Mouse (Mus musculus) erythroid progenitor cell, adult 5-6 weeks (primary cell): Measurements from ENCODE around the gene Amigo3. TPM values are rescaled to one million over a fixed set of nuclear protein-coding genes. Genes with fewer than 3 reads are reported as not detected.
"Not testable (repeated sequence)": the region's sequence is repeated elsewhere in the genome, so short reads cannot be mapped to it uniquely, and the experiment has no call there.

ENCODE experiments used
- ATAC-seq: replicated peaks from 2 replicates; pipeline ENCODE4 v1.8.0; 2016; ENCODE audit warnings: moderate number of reproducible peaks, mild to moderate bottlenecking, moderate TSS enrichment, inconsistent platforms; ENCODE audit not compliant: poor library complexity, low FRiP score, severe bottlenecking
- total RNA-seq, 2 experiments: library from RNA; stranded (forward) in 1 of 2; stranded (reverse) in 1 of 2; fragments of 150-400 nt in 1 of 2; fragments of 186-747, 209-891 nt in 1 of 2; gene quantifications; 2 replicates each; pipeline versions ENCODE4 v1.2.3 to v1.2.4; 2015 to 2017; ENCODE audit warnings: low replicate concordance in 2 of 2

Gene Amigo3
- total RNA-seq (2015; ENCODE audit: low replicate concordance): 2.2 TPM in 1 of 2 replicates, not detected in the other
- 1.1 and 3.6 TPM in 2 replicates for total RNA-seq (2017; ENCODE audit: low replicate concordance)

DNA sequence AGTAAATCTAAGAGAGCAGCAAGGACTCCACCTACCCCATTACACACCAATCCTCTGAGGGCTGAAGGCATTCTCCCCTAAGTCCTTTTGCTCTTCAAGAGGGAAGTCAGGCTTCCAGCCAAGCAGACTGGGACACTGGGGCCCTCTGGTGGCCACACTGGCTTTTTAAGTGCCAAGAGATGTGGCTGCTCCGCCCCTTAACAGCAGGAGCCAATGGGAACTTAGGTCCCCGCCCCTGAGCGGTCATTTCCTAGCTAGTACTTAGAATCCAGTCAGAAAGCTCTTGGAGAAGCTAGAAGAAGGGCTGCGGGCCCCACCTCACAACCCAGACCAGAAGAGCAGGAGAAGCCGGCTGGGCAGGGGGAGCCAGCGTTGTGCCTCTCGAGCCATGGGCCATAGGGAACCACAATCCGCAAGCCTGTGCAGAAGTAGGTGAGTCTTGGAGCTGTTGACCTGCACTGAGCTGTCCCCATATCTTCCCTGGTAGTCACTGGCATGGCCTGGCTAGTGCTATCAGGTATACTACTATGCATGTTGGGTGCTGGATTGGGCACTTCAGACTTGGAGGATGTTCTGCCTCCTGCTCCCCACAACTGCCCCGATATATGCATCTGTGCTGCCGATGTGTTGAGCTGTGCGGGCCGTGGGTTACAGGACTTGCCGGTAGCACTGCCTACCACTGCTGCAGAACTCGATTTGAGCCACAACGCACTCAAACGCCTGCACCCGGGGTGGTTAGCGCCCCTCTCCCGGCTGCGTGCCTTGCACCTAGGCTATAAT lies at the start of gene Amigo3:
Gene Amigo3 (plus strand): TSS at position 275 of the 780 bp plus-strand sequence.
- peak; percentile 63 for ATAC-seq

DNA sequence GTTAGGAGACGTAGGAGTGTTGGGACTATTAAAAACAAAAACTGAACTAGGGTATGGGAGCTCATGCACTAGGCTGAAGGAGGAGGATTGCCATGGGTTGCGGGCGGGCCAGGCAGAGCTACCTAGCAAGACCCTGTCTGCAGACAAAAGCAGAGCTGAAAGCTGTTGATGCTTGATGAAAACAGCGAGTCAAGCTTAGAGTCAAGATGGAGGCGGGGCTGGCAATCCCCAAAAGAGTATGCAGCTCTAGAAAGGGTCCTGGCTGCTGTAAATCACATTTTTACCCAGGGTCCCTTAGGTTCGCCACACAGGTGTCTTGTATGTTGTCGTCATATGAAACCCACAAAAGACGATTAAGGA lies 49.4 kb upstream of the Amigo3 start:
- ATAC-seq: peak; percentile 21

DNA sequence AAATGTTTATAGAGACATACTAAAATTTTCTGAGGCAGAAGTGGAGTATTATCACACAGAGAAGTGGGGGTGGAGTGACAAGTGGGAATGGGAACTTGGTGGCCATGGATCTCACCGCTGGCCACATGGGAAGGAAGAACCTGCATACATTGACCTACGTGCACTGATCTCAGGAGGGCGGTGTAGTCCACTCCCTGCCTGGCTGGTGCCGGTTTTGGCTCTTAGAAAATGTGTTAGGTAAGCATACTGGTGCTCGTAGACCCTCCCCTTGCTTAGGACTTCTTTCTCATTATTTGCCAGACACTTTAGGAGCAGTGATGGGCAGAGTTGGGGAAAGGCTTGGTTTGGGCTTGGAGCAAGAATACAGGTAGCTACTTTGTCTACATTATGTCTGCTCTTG lies 44.9 kb upstream of the Amigo3 start:
- ATAC-seq: no peak

DNA sequence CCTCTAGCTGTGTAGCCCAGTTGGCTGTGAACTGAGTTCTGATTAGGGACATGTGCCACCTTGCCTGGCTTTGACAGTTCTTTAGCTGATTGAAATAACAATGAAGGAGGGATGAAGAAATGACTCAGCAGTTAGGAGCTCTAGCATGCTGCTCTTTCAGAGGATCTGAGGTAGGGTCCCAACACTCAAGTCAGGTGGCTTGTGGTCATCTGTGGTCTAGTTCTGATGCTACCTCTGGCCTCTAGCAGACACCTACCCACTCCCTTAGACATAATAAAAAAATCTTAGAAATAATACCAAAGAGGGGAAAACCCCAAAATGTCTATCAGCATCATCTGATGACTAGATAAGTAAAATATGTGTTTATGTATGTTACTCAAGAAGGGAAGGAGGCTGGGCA lies 42.6 kb upstream of the Amigo3 start:
- ATAC-seq: no peak

DNA sequence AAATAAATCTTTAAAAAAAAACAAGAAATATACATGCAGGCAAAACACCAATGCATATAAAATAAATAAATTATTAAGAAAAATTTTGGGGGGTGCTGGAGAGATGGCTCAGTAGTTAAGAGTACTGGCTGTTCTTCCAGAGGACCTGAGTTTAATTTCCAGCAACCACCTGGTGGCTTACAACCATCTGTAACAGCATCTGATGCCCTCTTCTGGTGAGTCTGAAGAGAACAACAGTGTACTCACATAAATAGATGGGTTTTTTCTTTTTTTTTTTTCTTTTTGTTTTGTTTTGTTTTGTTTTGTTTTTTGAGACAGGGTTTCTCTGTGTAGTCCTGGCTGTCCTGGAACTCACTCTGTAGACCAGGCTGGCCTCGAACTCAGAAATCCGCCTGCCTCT lies 39.4 kb upstream of the Amigo3 start:
- ATAC-seq: not testable (repeated sequence)

DNA sequence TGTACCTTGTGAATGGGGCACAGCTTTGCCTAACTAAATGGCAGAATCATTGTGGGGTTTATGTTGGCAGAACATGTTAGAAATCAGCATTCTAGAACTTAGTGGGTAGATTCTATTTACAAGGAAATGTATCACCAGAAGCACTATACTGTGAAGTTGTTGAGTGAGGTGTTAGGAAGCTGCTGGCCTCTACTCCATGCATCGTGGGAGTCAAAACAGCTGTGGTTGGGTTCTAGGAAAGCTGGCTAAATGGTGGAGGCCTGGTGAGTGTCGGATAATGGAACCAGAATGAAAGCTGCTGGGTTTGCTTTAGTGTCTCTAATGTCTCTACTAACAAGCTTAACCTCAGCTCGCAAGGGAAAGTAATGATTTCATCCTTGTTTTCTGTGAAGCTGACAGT lies 35.8 kb upstream of the Amigo3 start:
- no peak for ATAC-seq

DNA sequence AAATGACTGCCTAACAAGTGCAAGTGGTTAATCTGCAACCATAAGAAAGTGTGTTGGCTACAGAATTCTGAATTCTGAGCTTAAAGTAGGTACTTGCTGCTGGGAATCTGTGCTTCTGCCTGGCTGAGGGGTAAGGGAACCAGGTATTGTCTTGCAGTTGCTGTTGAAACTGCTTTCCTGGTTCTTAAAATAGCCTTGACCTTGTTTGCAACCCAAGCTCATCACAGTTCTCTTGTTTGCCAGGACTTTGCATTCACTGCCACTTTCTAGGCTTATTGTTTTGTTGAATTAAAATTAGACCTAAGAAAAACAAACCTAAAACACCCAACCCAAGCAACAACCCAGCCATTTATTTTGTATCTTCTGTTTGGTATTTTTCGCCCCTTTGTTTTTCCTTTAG lies 32.2 kb upstream of the Amigo3 start:
- ATAC-seq: no peak

DNA sequence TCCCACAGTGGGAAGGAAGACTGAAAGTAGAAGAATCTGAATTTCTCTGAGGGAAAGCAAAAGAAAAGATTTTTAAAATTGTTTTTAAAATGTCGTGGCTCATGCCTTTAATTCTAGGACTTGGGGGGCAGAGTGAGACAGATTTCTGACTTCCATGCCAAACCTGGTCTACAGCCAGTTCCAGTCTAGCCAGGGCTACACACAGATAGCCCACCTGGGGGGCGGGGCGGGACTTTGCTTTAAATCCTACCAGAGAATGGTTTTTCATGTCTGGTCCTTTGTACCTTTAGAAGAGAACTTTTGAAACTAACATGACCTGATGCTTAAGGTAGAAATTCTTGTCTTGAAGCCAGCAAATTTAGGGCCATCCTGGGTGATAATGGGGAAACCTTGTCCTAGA lies 29.7 kb upstream of the Amigo3 start:
- ATAC-seq: no peak

DNA sequence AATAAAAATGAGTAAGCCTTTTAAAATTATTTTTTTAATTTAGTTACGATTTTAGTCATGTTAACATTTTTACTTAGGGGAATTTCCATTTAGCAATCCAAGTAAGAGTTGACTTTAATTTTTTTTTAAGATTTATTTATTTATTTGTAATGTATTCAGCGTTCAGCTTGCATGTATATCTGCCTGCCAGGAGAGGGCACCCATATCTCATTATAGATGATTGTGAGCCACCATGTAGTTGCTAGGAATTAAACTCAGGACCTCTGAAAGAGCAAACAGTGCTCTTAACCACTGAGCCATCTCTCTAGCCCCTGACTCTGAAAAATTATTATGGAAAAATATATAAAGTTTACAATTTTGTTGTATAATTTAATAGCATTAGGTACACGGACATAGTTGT lies 26.4 kb upstream of the Amigo3 start:
- no peak for ATAC-seq

DNA sequence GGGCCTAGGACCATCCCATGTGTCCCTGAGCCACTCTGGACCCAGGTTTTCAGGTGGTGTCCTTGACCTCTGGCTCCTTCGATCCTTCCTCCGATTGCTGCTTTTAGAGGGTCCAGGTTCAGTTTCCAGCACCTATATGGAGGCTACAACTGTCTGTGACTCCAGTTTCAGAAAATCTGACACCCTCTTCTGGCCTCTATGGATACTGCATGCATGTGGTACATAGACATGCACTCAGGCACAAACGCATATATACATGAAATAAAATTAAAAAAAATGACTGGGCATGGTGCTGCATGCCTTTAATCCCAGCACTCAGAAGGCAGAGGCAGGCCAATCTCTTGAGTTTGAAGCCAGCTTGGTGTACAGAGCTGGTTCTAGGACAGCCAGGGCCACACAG lies 25.1 kb upstream of the Amigo3 start:
- ATAC-seq: no peak

DNA sequence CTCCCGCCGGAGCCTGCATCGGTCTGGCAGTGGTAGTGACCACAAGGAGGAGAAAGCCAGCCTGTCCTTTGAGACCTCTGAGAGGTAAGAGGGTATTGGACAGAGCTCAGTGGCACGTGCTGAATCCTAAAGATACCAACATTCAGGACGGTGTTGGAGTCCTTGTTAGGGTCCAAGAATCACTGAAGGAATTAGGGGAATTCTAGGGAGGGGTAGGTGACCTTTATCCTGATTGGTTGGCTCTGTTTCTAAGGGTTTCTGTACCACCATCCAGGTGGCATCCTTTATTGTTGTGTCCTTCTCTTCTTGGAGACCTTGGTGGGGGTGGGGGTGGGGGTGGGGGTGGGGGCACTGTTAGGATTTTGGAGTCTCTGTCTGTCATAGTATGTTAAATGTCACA lies 20.8 kb upstream of the Amigo3 start:
- no peak for ATAC-seq

DNA sequence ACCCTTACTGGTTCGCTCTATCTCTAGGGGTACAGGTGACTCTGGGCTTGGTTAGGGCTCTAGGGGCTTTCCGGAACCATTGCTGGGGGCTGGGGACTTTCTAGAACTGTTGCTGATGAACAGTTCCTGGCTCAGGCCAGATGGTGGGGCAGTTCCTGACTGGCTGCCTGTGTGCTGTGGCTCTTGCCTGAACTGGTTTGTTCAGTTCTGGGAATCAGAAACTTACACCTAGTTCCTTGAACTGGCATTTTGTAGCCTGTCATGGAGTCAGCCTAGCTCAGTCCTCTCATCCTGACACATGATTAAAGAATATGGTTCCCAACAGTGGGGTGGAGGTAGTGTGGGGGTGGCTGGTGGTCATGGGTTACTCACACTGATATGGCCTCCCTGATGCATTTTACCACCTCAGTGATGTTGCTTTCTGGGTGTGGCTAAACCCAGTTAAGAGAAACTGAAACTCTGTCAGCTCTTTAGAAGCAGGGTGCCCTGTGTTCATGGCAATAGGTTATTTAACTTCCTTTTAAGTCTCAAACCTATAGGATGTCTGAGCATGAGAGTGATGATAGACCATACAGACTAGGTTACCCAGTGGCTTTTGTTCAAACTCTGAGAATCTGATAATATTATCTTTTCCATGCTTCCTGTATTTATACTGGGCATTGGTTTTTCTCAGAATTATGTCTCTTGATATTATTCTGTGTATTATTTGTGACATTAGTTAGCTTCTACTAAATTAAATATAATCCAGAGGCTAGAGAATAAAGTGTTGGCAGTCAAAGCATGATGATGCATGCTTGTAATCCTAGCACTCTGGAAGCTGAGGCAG lies 17.4 kb upstream of the Amigo3 start:
- ATAC-seq: no peak

DNA sequence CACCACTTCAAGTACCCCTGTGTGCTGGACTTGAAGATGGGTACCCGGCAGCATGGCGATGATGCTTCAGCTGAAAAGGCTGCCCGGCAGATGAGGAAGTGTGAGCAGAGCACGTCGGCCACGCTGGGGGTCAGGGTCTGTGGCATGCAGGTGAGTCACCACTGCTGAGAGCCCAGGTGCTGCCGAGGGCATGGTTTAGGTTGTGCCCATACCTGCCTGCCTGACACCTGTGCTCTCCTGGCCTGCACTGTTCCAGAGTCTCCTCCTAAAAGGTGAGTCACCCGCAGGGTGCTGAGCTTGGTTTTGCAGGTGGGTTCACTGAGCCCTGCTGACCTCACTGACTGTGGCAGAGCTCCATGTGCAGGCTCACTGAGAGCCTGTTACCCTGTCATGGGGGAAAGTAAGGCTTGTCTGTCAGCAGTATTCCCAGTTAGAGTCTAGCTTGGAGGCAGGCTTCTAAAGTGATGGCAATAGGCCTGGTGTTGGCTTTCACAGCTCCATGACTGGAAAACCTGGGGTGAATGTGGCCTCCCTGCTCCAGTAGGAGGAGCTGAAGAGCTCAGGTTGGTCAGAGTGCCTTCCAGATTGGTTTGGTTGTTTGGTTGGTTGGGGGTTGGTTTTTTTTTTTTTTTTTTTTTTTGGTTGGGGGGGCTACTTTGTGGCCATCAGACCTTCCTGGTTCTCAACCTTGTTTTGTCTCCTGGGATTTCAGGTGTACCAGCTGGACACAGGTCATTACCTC lies 8.0 kb upstream of the Amigo3 start:
- no peak for ATAC-seq

DNA sequence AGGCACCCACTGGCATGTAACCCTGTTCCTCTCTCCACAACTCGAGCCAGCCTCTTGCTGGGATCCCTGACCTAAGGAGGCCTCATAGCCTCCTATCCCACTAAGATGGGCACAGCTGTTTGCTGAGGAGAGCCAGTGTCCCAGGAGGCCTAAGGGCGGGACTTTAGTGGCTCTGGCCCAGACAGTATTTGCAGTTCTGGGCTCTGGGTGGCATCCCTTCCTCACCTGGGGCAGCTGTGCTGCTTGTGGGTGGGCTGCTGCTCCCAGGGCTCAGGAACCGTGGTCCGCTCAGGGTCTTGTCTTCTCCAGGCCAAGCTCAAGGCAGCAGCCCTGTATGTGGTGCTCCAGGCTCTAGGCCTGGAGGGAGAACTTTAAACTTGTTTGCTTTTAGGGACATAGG lies 6.4 kb upstream of the Amigo3 start:
- no peak for ATAC-seq

DNA sequence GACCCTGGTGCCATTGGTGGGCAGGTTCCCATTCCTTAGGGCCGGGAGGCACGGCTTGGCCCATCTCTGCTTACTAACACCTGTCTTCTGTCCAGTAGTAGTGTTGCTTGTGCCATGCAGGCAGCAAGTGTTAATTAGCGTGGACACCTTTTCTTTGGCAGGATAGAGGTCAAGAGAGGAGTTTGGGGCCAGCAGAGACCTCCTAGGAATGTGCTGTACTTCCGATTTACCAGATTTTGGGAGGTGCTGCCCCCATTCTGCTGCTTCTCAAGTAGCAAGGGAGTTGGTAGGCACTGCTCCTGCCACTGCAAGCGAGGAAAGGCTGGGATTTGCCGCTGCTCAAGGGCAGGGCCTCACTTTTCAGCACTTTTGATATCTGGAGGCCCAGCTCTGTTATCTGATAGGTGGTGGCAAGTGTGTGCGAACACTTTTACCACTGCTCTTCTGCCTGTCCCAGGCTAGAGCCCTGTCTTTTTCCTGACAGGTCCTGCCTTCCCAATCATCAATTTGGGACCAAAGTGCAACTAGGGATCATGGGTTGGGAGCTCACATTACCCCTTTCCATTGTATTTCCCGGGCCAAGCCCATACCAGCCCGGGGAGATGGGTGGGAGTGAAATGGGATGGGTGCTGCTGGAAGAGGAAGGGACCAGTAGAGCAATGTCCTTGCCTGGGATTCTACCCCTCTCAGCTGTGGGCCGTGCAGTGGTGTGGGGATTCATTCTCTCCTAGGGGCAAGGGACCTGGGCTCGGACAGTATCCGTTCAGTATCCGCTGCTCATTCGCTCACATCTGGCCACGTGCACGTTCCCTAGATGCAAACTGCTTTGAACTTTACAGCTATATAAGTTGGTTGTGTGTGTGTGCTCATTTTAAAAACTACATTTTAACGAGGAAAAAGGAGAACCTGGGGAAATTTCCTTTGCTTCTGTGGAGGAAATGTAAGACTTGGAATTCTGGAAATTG lies 5.1 kb upstream of the Amigo3 start:
- ATAC-seq: no peak

DNA sequence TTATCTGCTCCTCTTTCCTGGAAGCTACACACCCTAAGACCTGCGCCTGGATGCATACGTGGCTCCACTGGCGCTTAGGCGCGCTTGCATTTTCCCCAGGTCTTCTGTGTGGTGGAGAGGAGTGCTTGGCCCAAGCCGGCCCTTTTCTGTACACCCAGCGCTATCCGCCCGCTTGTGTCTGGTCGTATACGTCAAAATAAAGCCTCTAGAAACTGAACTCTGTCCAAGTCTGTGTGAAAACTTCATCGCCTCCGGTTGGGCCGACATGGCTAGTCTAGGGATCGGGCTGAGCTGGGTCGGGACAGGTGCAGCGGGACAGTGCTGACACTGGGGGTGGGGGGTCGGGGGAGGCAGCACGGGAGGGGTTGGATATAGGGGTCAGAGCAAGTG lies 4.4 kb upstream of the Amigo3 start:
- no peak for ATAC-seq

DNA sequence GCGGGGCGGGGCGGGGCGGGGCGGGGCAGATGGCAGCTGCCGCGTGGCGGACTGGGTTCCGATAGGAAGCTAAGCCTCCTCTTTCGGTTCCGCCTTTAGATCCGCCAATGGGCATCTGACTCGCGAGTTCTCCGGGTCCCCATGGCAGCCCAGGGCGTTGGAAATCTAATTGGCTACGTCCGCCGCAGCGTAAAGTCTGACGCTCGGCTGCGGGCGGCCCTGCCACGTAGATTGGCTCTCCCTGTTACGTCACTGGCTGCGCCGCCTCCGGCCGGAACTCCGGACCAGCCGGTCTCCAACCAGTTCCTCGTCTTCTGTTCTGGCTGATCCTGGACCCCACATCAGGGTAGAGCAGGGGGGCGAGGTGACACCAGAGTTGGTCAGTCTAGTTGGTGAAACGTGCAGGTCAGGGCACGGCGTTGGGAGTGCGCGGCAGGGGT lies 3.9 kb upstream of the Amigo3 start, which contains the start of gene Gmppb:
Gene Gmppb (plus strand): TSS at position 227 of the 440 bp plus-strand sequence.
- ATAC-seq: peak; percentile 75

DNA sequence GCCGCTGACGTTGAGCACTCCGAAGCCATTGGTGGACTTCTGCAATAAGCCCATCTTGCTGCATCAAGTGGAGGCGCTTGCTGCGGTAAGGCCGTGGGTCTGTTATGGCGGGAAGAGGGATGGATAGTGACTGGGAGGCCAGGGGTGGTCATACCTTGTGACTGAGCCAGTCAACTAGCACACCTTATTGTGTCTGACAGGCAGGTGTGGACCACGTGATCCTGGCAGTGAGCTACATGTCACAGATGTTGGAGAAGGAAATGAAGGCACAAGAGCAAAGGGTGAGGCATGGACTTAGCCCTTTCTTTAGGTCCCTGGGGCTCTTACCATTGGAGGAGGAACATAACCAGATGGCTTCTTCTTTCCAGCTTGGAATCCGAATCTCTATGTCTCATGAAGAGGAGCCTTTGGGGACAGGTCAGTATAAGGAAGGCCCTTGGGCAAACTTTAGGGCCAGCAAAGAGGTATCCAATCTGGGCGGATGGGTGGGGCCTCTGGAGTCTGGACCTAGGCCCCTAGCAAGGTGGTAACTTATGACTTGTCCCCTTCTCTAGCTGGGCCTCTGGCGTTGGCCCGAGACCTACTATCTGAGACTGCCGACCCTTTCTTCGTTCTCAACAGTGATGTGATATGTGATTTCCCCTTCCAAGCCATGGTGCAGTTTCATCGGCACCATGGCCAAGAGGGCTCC lies 3.3 kb upstream of the Amigo3 start:
- no peak for ATAC-seq
